Mouse (Mus musculus) Patski (cell line): ENCODE measurements around the gene Stard13. TPM values are rescaled to one million over a fixed set of nuclear protein-coding genes. Genes with fewer than 3 reads are reported as not detected.

ENCODE experiments used
- ATAC-seq: fragments of 100-300 bp; one replicate; pipeline ENCODE4 v1.8.0; 2021
- CTCF ChIA-PET: fragments of 350-600 bp; sonication (Branson Sonifier 250); formaldehyde crosslinking; loops from one replicate; lab custom pipeline; 2022; ENCODE audit warnings: inconsistent platforms; lab: Charles Lee
- POLR2A ChIA-PET: fragments of 350-600 bp; sonication (Branson Sonifier 250); formaldehyde crosslinking; loops from one replicate; lab custom pipeline; 2022; ENCODE audit warnings: antibody characterized with exemption, inconsistent platforms; lab: Charles Lee
- DNase-seq: peaks from one replicate; pipeline ENCODE4 v3.0.0-alpha.2; 2011; ENCODE audit warnings: low read depth, low spot score
- H3K27me3 ChIP-seq: fragments of 371-371 bp; one replicate; pipeline ENCODE4 v1.5.1; 2021
- CTCF ChIP-seq: fragments of 100-300 bp; IDR thresholded peaks from one replicate; pipeline ENCODE4 v1.5.1; 2021
- in situ Hi-C: fragments of 300-500 bp; cut with MboI; formaldehyde crosslinking; loops from 3 replicates; pipeline ENCODE4 v1.11.1; 2018; ENCODE audit warnings: low pct_unique_long_range_greater_than_20kb, mixed read lengths
- polyA plus RNA-seq: library from polyadenylated mRNA; unstranded; gene quantifications from one replicate; pipeline ENCODE4 v1.2.3, GENCODE M21; 2021

Stard13 gene
- polyA plus RNA-seq, 1 experiment from 2014 or later, result 59.4 TPM

DNA sequence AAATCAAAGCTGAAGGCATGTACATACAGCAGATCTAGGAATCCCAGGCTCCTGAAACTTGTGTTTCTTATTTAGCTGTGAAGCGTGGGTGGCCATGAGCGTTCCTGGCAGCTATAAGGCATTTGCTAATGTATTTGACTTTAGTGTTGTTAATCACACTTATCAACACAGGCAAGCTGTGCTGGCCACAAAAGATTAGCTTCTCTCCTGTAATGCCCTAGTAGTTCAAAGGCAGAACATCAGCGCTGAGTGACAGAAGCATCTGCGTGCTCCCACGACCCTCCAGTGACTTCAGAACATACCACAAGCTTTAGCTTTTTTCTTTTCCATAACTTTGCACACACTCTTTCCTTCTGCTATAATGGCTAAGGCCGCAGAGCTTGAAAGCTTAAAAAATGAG, 97.7 kb downstream of the Stard13 start:
- in situ Hi-C loops, result loop anchor here (10.0 kb wide), 1 partner anchor 229 kb away; no protein-coding TSS in a partner anchor
- POLR2A ChIA-PET, result interaction anchor here (0.6 to 0.9 kb wide), 4 partner anchors 17 to 1621 kb away, joined by 3 to 5 read pairs (median 4); no protein-coding TSS in a partner anchor
- no peaks in the 10 kb centered on the region for H3K27me3 ChIP-seq
- CTCF ChIA-PET, result interaction anchor here (0.7 to 6.9 kb wide), 5 partner anchors 14 to 232 kb away, joined by 3 to 30 read pairs (median 6); no protein-coding TSS in a partner anchor
- TF ChIP-seq CTCF, result no peak
- ATAC-seq (no peak), DNase-seq (no peak)

DNA sequence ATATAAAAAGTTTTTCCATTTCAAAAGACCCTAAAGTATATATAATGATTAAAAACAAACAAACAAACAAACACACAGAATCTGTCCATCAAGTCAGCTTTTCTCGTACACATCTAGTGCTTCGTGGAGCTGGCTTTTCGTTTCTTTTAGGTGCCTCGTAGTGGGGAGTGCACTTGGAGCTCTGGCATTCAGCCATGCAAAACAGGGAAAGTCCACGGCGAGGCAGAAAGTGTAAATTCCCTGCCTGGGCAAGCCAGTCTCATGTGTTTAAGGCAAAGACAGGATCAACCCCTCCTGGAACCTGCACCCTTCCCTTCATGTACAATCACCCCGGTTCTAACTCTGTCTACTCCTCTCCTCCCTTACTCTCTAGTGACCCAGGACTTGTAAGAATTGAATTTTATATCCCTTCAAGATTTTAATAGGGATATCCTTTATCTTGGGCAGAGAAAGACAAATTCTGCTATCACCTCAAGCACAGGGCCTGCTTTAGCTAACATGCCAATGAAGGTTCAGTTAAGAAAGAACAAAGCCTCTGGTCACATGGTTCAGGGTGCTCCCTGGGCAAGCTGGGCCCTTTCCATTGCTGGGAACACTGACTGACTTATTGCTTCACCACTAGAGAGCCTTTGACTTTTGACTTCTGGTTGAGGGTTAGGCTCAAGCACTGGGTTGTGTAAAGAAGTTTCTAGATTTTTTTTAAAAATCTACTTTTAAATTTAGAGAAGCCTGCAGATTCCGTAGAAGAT, 98.4 kb downstream of the Stard13 start:
- TF ChIP-seq CTCF, result no peak
- H3K27me3 ChIP-seq, result no peaks in the 10 kb centered on the region
- in situ Hi-C loops, result loop anchor here (10.0 kb wide), 1 partner anchor 230 kb away; no protein-coding TSS in a partner anchor
- CTCF ChIA-PET, result interaction anchor here (0.7 to 6.9 kb wide), 5 partner anchors 13 to 36 kb away, joined by 3 to 30 read pairs (median 4); no protein-coding TSS in a partner anchor
- no peak for DNase-seq
- POLR2A ChIA-PET, result interaction anchor here (0.6 to 1.1 kb wide), 6 partner anchors 12 to 1620 kb away, joined by 3 to 5 read pairs (median 4); no protein-coding TSS in a partner anchor
- ATAC-seq, result no peak

DNA sequence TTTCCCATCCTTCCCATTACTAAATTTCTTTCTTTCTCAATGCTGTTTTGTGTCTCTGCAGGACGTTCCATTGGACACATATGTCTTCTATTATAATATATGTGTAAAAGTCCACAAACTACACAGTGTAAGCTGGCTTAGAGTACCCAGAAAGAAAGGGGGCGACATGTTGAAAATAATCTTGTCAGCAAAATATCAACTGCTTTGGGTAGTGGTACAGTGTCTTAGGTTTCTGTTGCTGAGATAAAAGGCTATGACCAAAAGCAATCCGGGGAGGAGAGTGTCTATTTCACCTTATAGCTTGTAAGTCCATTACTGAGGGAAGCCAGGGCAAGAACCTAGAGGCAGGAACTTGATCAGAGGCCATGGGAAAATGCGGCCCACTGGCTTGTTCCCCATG, 99.4 kb downstream of the Stard13 start:
- POLR2A ChIA-PET, result no interaction called here
- no peak for ATAC-seq

DNA sequence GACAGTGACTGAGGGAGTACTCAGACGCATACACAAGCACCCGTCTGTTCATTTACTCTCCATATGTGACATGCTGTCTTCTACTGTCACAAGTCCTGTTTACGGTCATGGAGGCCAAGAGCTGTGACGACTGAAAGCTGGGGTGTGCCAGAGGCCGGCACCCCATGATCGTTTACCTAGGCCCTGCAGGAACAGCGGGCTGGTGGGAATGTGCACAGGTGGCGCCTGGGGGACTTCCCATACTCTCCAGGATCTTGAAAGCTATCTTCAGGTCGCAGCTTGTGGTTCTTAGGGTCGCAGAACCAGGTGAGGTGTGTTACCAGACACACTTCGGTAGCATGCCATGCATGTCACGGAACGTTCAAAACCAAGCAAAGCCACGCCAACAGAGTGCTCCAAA, 99.9 kb downstream of the Stard13 start:
- ChIA-PET POLR2A (interaction anchor here (0.9 kb wide), 1 partner anchor 16 kb away, joined by 3 read pairs; no protein-coding TSS in a partner anchor), CTCF (interaction anchor here (0.9 to 6.9 kb wide), 5 partner anchors 9 to 235 kb away, joined by 3 to 30 read pairs (median 5); no protein-coding TSS in a partner anchor)
- DNase-seq (no peak), ATAC-seq (no peak)
- in situ Hi-C loops, result loop anchor here (10.0 kb wide), 1 partner anchor 231 kb away; no protein-coding TSS in a partner anchor
- no peak for TF ChIP-seq CTCF
- no peaks in the 10 kb centered on the region for H3K27me3 ChIP-seq

More for the DNA sequence above, 99.4 kb downstream of the Stard13 start:
- no peaks in the 10 kb centered on the region for H3K27me3 ChIP-seq
- no peak for DNase-seq
- CTCF ChIA-PET, result interaction anchor here (0.9 to 6.9 kb wide), 5 partner anchors 8 to 235 kb away, joined by 3 to 30 read pairs (median 5); no protein-coding TSS in a partner anchor
- in situ Hi-C loops, result loop anchor here (10.0 kb wide), 1 partner anchor 231 kb away; no protein-coding TSS in a partner anchor
- no peak for TF ChIP-seq CTCF

DNA sequence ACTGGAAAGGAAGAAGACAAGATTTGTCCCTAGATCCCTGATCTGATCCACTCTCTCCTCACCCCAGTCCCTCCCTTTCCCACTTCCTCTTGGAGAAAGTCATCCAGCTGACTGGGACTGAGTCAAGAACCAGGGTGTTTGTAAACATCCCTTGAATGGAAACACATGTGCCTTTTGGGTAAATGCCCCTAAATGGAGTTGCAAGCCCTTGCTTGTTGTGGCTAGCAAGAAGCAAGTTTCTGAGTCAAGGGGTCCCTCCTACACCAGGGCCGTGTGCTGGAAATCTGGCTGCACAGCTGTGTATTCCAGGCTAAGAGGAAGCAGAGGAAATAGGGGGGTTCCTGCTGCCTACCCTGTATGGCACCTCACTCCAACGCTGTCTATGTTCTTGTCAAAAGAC, 103.9 kb downstream of the Stard13 start:
- ATAC-seq, result no peak

DNA sequence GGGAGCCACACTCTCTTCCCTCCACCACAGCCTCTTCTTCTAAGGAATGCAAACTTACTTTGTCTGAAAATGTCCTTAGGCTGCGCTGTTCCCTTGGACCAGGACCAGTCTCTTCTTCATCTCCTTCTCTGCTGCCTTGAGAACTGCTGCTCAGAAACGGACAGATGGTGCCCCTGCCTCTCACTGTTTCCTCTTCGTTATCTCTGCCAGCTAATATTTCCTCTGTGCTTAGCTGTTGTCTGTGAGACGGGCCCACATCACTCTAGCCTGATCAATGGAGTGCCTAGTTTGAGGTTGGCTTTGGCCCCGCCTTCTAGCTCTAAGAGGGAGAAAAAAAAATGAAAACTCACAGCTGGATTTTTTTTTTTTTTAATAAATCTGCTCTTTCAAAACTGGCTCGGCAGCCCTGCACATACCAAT, 106.3 kb downstream of the Stard13 start:
- no peaks in the 10 kb centered on the region for H3K27me3 ChIP-seq
- in situ Hi-C loops, result no loop called here
- TF ChIP-seq CTCF, result no peak
- POLR2A ChIA-PET, result interaction anchor here (0.6 kb wide), 1 partner anchor 235 kb away, joined by 3 read pairs; no protein-coding TSS in a partner anchor
- CTCF ChIA-PET, result no interaction called here
- no peak for DNase-seq
- no peak for ATAC-seq

More for the DNA sequence above, 103.9 kb downstream of the Stard13 start:
- DNase-seq, result no peak
- CTCF ChIA-PET, result interaction anchor here (1.0 to 6.9 kb wide), 3 partner anchors 7 to 15 kb away, joined by 5 to 30 read pairs (median 5); no protein-coding TSS in a partner anchor
- TF ChIP-seq CTCF, result no peak
- in situ Hi-C loops, result loop anchor here (10.0 kb wide), 1 partner anchor 235 kb away; no protein-coding TSS in a partner anchor
- POLR2A ChIA-PET, result no interaction called here
- no peaks in the 10 kb centered on the region for H3K27me3 ChIP-seq

DNA sequence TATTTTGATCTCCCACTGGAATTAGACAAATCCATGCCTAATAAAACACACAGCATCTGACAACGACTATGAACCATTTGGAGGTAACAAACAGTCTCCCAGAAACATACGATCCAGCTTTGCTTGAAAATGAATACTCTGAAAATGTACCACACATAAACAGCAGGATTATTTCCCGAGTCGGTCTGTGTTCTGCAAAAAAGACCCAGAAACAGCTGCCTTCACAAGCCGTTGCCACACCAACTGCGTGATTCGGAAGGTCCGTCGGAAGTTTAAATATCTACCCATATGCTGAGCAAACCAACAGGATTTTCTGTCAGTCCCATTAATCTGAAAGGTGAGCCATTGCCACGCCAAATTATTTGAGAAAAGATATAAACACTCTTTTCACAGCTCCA, 107.0 kb downstream of the Stard13 start:
- in situ Hi-C loops, result no loop called here
- DNase-seq (no peak), ATAC-seq (no peak)
- ChIA-PET CTCF (interaction anchor here (1.0 kb wide), 2 partner anchors 13 to 239 kb away, joined by 3 read pairs; no protein-coding TSS in a partner anchor), POLR2A (interaction anchor here (0.7 to 0.9 kb wide), 2 partner anchors 9 to 276 kb away, joined by 4 to 5 read pairs; no protein-coding TSS in a partner anchor)
- no peaks in the 10 kb centered on the region for H3K27me3 ChIP-seq
- no peak for TF ChIP-seq CTCF

DNA sequence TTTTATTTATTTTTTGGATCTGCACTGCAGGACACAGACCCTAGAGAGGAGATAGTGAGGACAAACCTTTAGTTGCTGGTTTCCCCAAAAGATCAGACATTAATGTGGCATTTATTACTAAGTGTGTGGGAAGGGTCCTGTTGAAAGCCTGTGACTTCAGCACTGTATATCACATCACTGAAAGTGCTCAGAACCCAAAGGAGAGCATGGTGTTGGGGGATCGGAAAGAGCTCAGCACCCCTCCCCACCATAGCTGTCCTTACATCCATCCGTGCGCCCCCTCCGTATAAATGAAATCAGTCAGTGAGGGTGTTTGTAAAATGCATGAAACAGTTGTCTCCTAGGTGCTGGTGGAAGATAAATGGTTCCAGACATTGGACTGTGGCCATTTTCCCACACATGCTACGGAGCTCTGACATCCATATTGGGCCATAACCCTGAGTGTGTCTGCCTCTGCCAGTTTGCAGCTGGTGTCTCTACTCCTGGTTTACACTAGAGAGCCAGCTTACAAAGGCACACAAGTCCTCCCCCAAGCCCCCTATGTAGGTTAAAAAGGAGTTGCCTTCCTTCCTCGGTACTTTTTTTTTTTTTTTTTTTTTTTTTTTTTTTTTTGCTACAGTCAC, 107.5 kb downstream of the Stard13 start:
- in situ Hi-C loops, result no loop called here
- ChIA-PET POLR2A (interaction anchor here (0.7 to 0.9 kb wide), 2 partner anchors 8 to 276 kb away, joined by 4 to 5 read pairs; no protein-coding TSS in a partner anchor), CTCF (interaction anchor here (1.0 kb wide), 2 partner anchors 13 to 240 kb away, joined by 3 read pairs; no protein-coding TSS in a partner anchor)
- no peaks in the 10 kb centered on the region for H3K27me3 ChIP-seq
- TF ChIP-seq CTCF, result no peak
- ATAC-seq (no peak), DNase-seq (no peak)

DNA sequence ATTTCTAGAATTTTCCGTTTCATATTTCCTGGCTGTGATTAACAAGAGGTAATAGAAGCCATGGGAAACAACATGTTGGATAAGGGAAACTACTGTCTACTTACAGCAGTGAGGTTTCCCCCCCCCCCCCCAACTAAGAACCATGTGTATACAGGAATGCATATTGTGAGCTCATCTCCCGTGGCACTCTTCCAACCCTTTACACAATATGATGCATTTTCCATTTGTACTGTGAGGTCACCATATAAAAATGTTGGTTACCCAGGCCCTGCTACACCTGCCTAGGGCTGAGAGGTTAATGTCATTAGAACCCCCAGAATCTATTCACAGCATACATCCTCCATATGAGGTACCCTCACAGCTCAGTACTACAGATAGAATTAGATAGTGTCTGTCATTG, 115.8 kb downstream of the Stard13 start:
- TF ChIP-seq CTCF, result no peak
- in situ Hi-C loops, result no loop called here
- CTCF ChIA-PET, result interaction anchor here (0.6 to 5.2 kb wide), 5 partner anchors 13 to 24 kb away, joined by 3 to 20 read pairs (median 3); no protein-coding TSS in a partner anchor
- no peaks in the 10 kb centered on the region for H3K27me3 ChIP-seq
- DNase-seq (no peak), ATAC-seq (peak; percentile 22)
- POLR2A ChIA-PET, result interaction anchor here (1.0 to 1.7 kb wide), 2 partner anchors 8 to 16 kb away, joined by 3 to 4 read pairs; no protein-coding TSS in a partner anchor
